Mouse (Mus musculus) urinary bladder, postnatal 0 days (tissue): Measurements from ENCODE around the gene Pcdh7. TPM values are rescaled to one million over a fixed set of nuclear protein-coding genes. Genes with fewer than 3 reads are reported as not detected.

Source experiments
- polyA plus RNA-seq: library from polyadenylated mRNA; unstranded; fragments of >200 nt; fragmentation: Nextera tagmentation; extraction: Ambion mirVana; gene quantifications from 2 replicates; pipeline ENCODE4 v1.2.1, GENCODE M21; 2015

Pcdh7 gene
- polyA plus RNA-seq = 19.6 and 20.2 TPM in 2 replicates

GRCm38 (mm10) chr5:57717906-57718875 is at the start of gene Pcdh7:
Gene Pcdh7, plus strand, starts transcription at chr5:57717967.

